8 mouse cellular contexts compared by ENCODE assay signal in the genomic region with DNA sequence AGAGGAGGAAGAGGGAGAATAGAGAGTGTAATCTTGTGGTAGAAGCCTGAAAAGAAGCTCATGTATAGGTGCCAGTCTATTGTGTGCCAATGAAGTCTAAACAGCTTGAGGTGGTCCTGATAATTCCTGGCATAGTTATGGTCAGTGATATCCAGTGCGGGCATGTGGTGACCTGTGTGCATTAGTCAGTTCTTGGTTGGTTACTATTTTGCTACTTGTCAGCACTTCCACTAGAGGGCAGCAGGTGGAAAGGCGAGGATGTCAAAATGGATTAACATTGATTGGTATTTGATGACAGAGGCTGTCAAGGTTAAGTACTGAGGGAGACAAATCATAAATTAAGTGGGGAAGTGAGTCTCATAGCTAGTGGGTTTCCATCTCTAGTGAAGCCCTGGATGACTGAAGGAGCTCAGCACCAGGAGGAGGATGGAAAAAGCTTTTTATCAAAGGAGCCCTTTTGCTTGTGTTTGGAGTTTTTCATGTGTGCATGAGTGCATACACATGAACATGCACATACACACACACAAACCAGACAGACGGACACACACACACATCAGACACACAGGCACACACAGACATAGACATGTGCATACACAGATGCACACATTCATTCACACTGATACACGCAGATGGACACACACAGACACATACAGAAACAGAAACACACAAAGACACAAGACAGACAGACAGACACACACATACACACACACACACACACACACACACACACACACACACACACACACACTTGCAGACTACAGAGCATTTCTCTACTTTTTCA.
DNase-seq lines count a peak whose midpoint lies in the region; ATAC-seq and TF ChIP-seq lines count a peak whose summit lies in the region.
"Had no signal": no experiment of that assay in that cellular context is flagged by ENCODE, and none has a peak within 500 bp of the region (broad histone marks: within the 10 kb centered on the region; RNA-seq: fewer than 3 reads in every experiment).

No protein-coding gene starts in this region.

- peak; percentile 55 for ATAC-seq in forebrain, embryonic 16.5 days

- H3K4me3 ChIP-seq in ES-Bruce4 (ENCODE audit: low read depth, low read length), result no peak overlapping the region
- no peak overlapping the region for H3K4me3 ChIP-seq in forebrain, embryonic 16.5 days (replicated peaks; ENCODE audit: low read length)
- H3K4me3 ChIP-seq: limb, embryonic 15.5 days had no signal

- H3K9me3 ChIP-seq in ES-Bruce4 (replicated peaks; ENCODE audit: control insufficient read depth, insufficient read depth, low read length, poor library complexity, severe bottlenecking), result no peaks in the 10 kb centered on the region
- no peaks in the 10 kb centered on the region for H3K9me3 ChIP-seq in forebrain, embryonic 16.5 days (ENCODE audit: control insufficient read depth, low read length)
- H3K9me3 ChIP-seq: limb, embryonic 15.5 days had no signal

- H3K27ac ChIP-seq in ES-Bruce4 (ENCODE audit: insufficient read depth, low read length), result no peak overlapping the region
- no peak overlapping the region for H3K27ac ChIP-seq in forebrain, embryonic 16.5 days (ENCODE audit: low read length)
- H3K27ac ChIP-seq: limb, embryonic 15.5 days had no signal

- H3K9ac ChIP-seq in ES-Bruce4 (ENCODE audit: low read depth, poor library complexity, severe bottlenecking), result no peak overlapping the region
- H3K9ac ChIP-seq in forebrain, embryonic 16.5 days (replicated peaks; ENCODE audit: low read depth, low read length), result no peak overlapping the region
- H3K9ac ChIP-seq: limb, embryonic 15.5 days had no signal

- peak; percentile 2 for TF ChIP-seq CTCF in ES-Bruce4 (IDR thresholded peaks at IDR 0.05; ENCODE audit: low read depth, low read length)

- no peak for TF ChIP-seq POLR2A in ES-Bruce4 (IDR thresholded peaks at IDR 0.05; ENCODE audit: insufficient read depth, low read length)

- no peaks in the 10 kb centered on the region for H3K36me3 ChIP-seq in ES-Bruce4 (ENCODE audit: control insufficient read depth, insufficient read depth, low read length, poor library complexity, severe bottlenecking)
- H3K36me3 ChIP-seq in forebrain, embryonic 16.5 days (ENCODE audit: control insufficient read depth, insufficient read depth), result no peaks in the 10 kb centered on the region
- H3K36me3 ChIP-seq: limb, embryonic 15.5 days had no signal

- H3K4me2 ChIP-seq in forebrain, embryonic 16.5 days (ENCODE audit: low read length), result no peak overlapping the region
- H3K4me2 ChIP-seq: limb, embryonic 15.5 days had no signal

- peak; percentile 26 to 32 for DNase-seq in left cerebral cortex, adult 18-20 months (ENCODE audit: low spot score in 2 of 2)
- DNase-seq in left cerebral cortex, adult 11 months (ENCODE audit: low spot score), result no peak
- DNase-seq in ZHBTc4 (ENCODE audit: low read depth, low spot score), result peak; percentile 50
- peak; percentile 62 for DNase-seq in lung, postnatal 10 days
- DNase-seq in thymus, postnatal 14 days, result peak; percentile 17

- 49% methylated on average over 4 of the region's 4 CpGs for WGBS in forebrain, embryonic 16.5 days

- no peak for TF ChIP-seq EP300 in ES-Bruce4 (IDR thresholded peaks at IDR 0.05; ENCODE audit: insufficient read depth, low read depth, low read length)

- H3K4me1 ChIP-seq in ES-Bruce4 (ENCODE audit: control insufficient read depth, insufficient read depth, low read length), result no peaks in the 10 kb centered on the region
- H3K4me1 ChIP-seq in forebrain, embryonic 16.5 days (replicated peaks; ENCODE audit: control insufficient read depth, insufficient read depth, low read length), result no peaks in the 10 kb centered on the region
- H3K4me1 ChIP-seq: limb, embryonic 15.5 days had no signal

- H3K27me3 ChIP-seq in ES-Bruce4 (ENCODE audit: control insufficient read depth, insufficient read depth, low read length, poor library complexity, severe bottlenecking), result no peaks in the 10 kb centered on the region
- H3K27me3 ChIP-seq in forebrain, embryonic 16.5 days (replicated peaks; ENCODE audit: control insufficient read depth, insufficient read depth, low read length), result no peaks in the 10 kb centered on the region
- H3K27me3 ChIP-seq: limb, embryonic 15.5 days had no signal
